Mouse (Mus musculus): ENCODE data around the gene Fam72a.

DNA sequence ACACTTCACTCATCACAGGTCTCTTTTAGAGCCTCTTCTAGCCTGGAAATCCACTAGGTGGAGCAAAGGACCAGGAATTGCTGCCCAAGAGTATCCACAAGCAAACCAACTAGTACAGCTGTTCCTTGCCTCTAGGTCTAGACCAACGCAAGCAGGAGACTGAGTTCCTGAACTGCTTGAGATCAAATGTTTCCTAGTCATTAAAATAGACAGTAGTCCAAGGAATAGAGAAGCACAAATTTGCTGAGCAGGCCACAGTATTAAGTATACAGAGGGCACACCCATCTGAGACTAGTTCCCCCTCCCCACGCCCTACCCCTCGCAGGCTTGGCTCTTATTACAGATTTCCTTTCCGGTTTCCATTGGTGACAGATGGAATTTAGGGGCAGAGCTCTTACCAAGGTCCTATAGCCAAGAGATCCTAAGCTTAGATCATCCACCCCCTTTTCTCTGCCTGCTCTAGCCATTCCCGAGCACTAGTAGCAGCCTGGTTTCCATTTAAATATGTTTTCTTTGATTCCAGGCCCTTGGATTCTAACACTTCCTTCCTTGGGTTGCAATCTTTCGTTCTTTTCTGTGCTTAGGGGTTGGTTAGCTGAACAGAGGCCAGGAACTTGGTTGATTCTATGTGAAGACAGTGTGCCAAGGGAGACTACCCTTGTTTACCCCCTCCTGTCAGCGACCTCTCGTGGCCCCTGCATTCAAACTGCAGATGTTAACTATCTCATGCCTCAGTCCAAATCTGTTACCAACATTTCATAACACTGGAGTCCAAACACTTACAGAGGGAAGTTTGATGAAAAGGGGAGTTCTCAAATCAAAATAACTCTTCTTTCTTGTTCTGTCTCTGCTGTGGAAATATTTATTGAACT lies 21.0 kb downstream of the Fam72a start:
- TF ChIP-seq CTCF (IDR thresholded peaks at IDR 0.05) = peak; percentile 71
- no peak for TF ChIP-seq EP300 (IDR thresholded peaks at IDR 0.05)

Measured in lung, postnatal 0 days (tissue).